Mouse (Mus musculus) layer of hippocampus, adult 2 months (tissue): ENCODE data around the gene Fbxo39. TPM values are rescaled to one million over a fixed set of nuclear protein-coding genes. Genes with fewer than 3 reads are reported as not detected.
"Not testable (repeated sequence)": the region's sequence is repeated elsewhere in the genome, so short reads cannot be mapped to it uniquely, and the experiment has no call there.

Experiments used
- DNase-seq, 2 experiments: peaks; one replicate each; pipeline ENCODE4 v3.0.0; 2022; ENCODE audit warnings: low spot score in 2 of 2
- H3K27ac ChIP-seq: fragments of 200-600 bp; 2 replicates; pipeline ENCODE4 v1.8.1; 2022
- H3K4me3 ChIP-seq: fragments of 200-600 bp; 2 replicates; pipeline ENCODE4 v1.8.1; 2022; ENCODE audit warnings: mild to moderate bottlenecking
- CTCF ChIP-seq: fragments of 200-600 bp; conservative IDR thresholded peaks from 2 replicates; pipeline ENCODE4 v1.8.1; 2022; ENCODE audit warnings: antibody characterized with exemption, mild to moderate bottlenecking, moderate library complexity
- total RNA-seq, 2 experiments: library from RNA; stranded (reverse); gene quantifications; 2 replicates each; pipeline ENCODE4 v1.2.3; 2021

The Fbxo39 gene
- total RNA-seq, 2 experiments from 2014 or later: not detected

DNA sequence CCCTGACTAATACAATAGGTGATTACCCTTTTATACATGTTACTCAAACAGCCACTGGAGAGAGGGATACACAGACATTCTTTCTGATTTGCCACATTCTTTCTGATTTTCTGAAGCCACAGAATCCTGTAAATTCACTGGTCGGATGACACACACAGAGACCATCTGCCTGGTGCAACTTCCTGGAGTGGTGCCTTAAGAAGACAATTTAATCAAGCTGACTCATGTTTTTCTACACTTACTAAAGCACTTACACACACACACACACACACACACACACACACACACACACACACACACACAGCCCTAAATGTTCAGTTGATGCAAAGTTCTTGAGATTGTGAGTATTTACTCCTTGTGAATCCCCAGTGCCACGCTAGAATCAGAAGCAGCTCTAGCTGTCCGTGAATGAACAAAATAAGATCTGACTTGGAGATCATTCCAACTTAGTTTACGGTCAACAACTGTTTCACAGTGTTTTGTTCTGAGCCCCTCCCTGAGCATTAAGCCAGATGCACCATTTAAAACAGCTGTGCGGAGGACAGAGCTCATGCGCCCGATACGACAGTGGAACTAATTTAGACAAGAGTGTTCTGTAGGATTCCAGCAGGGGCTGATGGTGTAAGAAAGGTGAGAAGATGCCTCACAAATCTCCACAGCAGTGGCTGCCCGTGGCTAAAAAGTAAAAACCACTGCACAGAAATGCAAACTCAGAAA, 18.9 kb downstream of the Fbxo39 start:
- DNase-seq: peak; percentile 49 to 70
- TF ChIP-seq CTCF: no peak

DNA sequence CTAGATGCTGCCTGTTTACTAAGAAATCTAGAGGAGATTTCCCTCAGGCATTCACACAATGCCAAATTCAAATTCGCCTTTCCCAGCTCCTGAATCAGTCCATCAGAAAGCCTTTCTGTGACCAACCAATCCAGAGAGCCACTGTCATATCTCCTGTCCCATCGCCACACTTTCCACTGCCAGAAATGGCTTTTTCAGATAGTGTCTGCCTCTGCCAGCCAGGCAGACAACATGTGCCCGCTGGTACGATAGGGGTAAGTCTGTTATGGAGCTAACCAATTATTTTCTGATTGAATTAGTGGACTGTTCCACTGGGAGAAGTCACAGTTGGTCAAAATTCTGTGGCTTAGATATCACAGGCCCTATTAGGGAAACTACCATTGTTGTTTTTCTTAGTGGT, 20.4 kb downstream of the Fbxo39 start:
- no peak overlapping the region for H3K27ac ChIP-seq
- no peak overlapping the region for H3K4me3 ChIP-seq
- DNase-seq: no peak
- no peak for TF ChIP-seq CTCF

More for the DNA sequence above, 18.9 kb downstream of the Fbxo39 start:
- Histone ChIP-seq H3K27ac (no peak overlapping the region), H3K4me3 (no peak overlapping the region)

DNA sequence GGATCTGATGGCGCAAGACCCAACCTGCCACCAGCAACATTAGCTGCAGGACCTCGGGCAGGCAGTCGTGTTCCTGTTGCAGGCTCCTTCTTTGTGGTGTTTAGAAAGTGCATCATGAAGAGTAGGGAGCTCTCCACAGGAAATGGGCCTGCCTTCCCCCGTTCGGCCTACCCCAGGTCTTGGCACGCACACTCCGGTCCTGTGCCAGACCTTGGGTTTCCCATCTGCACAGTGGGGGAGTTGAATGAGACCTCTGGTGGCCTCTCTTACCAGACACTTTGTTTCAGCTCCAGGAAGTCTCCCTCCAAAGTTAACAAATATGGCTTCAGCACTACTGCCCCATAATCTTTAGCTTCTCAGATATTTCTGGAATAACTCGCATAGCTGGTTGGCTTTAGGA, 22.5 kb downstream of the Fbxo39 start:
- H3K27ac ChIP-seq: no peak overlapping the region
- TF ChIP-seq CTCF: no peak
- DNase-seq: no peak
- no peak overlapping the region for H3K4me3 ChIP-seq

- no peak for TF ChIP-seq CTCF
- DNase-seq: peak in 1 of 2 experiments; percentile 12
- H3K27ac ChIP-seq: no peak overlapping the region
- no peak overlapping the region for H3K4me3 ChIP-seq
Measured at GRCm38 (mm10) chr11:72338437-72338871, 24.2 kb downstream of the Fbxo39 start.

DNA sequence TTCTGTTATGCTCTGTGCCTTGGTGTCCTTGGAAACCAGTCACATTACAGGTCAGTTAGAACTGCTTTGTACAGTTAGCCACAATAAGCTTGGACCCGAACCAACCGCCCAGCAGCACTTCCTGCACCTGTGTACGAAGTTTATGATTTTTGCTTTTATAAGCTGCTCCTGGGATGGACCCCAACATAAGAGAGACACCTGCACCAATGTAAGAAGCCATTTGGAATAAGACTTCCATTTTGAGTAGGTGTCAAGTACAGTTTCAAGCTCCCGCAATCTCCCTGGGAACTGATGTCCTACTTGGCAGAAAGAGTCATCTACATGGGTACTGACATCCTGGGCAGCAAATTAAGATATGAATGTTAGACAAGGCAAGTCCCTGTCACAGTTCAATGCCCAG, 25.5 kb downstream of the Fbxo39 start:
- no peak for DNase-seq
- no peak overlapping the region for H3K4me3 ChIP-seq
- no peak overlapping the region for H3K27ac ChIP-seq
- TF ChIP-seq CTCF: no peak

- Histone ChIP-seq H3K27ac (no peak overlapping the region), H3K4me3 (no peak overlapping the region)
- DNase-seq: peak; percentile 59 to 65
- peak; percentile 93 for TF ChIP-seq CTCF
Measured at GRCm38 (mm10) chr11:72342549-72343237, 28.4 kb downstream of the Fbxo39 start.

DNA sequence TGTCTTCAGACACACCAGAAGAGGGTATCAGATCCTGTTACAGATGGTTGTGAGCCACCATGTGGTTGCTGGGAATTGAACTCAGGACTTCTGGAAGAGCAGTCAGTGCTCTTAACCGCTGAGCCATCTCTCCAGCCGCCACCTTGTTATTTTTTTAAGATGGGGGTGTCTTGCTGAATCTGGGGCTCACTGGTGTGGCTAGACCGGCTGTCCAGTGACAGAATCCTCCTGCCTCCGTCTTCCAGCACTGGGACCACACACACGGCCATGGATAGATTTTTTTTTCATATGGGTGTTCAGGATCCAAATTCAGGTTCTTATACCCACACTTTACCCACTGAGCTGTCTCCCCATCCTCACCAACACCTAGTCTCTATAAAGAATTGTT, 29.0 kb downstream of the Fbxo39 start:
- not testable (repeated sequence) for DNase-seq, H3K4me3 ChIP-seq, H3K27ac ChIP-seq

DNA sequence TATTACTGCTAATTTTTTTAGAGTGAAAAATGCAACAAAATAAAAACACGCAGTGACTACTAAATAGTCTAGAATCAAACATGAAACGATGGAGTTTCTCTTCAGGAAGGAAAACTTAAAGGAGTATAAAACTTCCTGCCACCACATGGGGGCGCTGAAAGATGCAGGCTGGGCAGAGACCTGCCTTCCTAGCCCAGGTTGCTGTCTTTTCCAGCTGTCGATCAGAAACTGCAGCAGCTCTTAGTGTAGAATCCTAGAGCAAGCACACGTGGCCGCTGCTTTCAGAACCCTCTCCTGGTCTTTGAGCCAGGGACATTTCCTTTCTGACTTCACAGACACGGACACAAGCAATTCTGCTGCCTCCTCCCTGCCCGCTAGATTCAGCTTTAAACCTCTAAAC, 29.7 kb downstream of the Fbxo39 start:
- TF ChIP-seq CTCF: peak; percentile 87
- Histone ChIP-seq H3K27ac (no peak overlapping the region), H3K4me3 (no peak overlapping the region)
- DNase-seq: peak in 1 of 2 experiments; percentile 69

GRCm38 (mm10) chr11:72344486-72344885, 30.2 kb downstream of the Fbxo39 start:
- no peak overlapping the region for H3K27ac ChIP-seq
- DNase-seq: no peak
- TF ChIP-seq CTCF: no peak
- no peak overlapping the region for H3K4me3 ChIP-seq

- DNase-seq: no peak
- Histone ChIP-seq H3K27ac (peak overlapping the region; percentile 79), H3K4me3 (no peak overlapping the region)
- TF ChIP-seq CTCF: no peak
Measured at GRCm38 (mm10) chr11:72348563-72348962, 34.3 kb downstream of the Fbxo39 start.

DNA sequence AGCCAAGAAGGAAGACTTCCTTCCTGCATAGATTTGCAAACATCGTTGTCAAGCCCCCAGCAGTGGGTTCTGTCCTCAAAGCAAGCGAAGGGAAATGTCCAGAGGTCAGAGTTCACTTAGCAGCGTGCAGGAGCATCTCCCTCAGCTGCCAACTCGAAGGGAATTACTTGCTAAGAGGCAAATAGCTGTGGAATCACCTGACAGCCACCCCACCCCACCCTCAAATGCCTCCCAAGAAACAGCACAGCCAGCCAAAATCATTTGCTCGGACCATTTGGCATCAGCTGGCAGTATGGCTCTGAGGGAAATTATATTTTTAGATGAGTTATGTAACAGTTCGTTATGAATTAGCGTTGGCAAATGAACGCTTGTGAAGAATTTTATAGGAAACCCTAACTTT, 34.8 kb downstream of the Fbxo39 start:
- no peak for TF ChIP-seq CTCF
- peak; percentile 42 to 76 for DNase-seq
- Histone ChIP-seq H3K27ac (peak overlapping the region; percentile 79), H3K4me3 (no peak overlapping the region)

DNA sequence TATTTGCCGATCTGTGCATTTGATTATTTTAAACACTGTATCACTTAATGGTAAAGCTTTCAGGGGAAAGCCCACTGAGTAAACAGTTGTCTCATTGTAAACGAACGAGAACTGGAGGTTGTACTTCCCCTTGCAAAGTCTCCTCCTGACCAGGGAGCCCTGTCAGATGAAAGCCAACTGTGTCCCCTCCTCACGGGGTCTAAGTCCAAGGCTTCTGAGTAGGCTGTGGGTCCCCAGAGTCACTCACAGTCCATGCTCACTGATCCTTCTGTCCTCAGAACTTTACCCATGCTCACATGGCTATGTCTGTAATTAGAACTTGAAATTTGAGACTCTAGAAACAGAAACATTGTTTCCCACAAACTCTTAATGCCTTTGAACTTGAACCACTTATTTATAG, 35.4 kb downstream of the Fbxo39 start:
- H3K4me3 ChIP-seq: no peak overlapping the region
- H3K27ac ChIP-seq: peak overlapping the region; percentile 79
- DNase-seq: no peak
- no peak for TF ChIP-seq CTCF

DNA sequence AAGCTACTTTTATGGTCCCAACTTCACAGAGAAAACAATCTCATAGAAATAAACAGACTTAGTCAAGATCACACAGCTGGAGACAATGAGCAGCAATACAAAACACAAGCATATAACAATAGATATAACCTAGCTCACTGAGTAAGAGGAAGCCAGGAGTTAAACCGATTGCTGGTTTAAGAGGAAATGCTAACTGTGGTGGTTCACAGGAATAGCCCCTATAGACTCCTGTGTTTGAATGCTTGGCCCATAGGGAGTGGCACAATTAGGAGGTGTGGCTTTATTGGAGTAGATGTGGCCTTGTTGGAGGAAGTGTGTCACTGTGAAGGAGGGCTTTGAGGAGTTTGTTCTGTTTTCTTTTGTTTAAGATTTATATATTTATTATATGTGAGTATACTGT, 38.0 kb downstream of the Fbxo39 start:
- Histone ChIP-seq H3K27ac (no peak overlapping the region), H3K4me3 (no peak overlapping the region)
- no peak for DNase-seq
- TF ChIP-seq CTCF: no peak

DNA sequence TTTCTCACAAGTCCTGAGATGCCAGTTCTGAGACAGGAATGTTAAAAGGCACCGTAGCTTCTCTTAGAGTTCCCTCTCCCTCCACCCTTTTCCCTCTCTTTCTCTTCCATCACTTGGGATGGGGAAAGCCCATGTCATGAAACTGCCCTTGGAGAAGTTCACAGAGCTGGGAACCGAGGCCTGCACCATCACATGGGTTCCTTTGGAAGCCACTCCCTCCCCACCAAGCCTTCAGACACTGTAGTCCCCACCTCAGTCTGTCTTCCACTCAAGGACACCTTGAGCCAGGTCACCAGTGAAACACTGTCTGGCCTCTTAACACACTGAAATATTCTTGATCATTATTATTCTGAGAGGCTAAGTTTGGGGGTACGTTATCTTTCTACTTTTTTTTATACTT, 38.9 kb downstream of the Fbxo39 start:
- TF ChIP-seq CTCF: no peak
- Histone ChIP-seq H3K4me3 (no peak overlapping the region), H3K27ac (no peak overlapping the region)
- no peak for DNase-seq
